Comparison of ENCODE assay signal across 29 mouse cellular contexts in the genomic region with DNA sequence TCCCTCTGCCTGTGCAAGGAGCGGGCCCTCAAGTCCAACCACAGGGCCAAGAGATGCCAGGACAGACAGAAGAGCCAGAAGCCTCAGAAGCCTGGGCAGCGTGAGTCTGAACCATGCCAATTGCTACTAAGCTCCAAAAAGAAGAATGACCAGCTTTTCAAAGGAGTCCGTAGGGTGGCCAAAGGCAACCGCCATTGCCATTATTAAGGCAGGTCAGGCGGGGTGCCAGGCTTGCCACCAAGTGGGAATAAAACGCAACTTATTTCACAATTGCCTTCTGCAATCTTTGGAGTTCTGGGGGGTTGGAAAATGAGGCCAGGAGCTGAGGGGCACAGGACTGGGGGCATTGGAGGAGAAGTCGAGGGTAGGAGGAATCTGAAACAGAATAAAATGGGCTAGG. TPM values are rescaled to one million over a fixed set of nuclear protein-coding genes. Genes with fewer than 3 reads are reported as not detected.
DNase-seq lines count a peak whose midpoint lies in the region.
"Had no signal": no experiment of that assay in that cellular context is flagged by ENCODE, and none has a peak within 500 bp of the region (broad histone marks: within the 10 kb centered on the region; RNA-seq: fewer than 3 reads in every experiment).

No protein-coding gene starts in this region.

- intact Hi-C loops in left cerebral cortex, postnatal 4 days (cut with DNase I): no loop called here

- DNase-seq in adrenal gland, postnatal 10 days: peak; percentile 65
- no peak for DNase-seq in adrenal gland, adult 8-10 months
- peak; percentile 47 to 64 for DNase-seq in cerebellum, postnatal 10 days
- no peak for DNase-seq in cerebellum, adult 9-10 months
- DNase-seq in left cerebral cortex, postnatal 4 days: peak; percentile 41
- DNase-seq in left cerebral cortex, adult 8-10 months (ENCODE audit: low spot score in 2 of 2): no peak
- peak; percentile 40 for DNase-seq in NIH3T3 (ENCODE audit: low read depth)
- no peak for DNase-seq in thymus, postnatal 0 days (ENCODE audit: low spot score)
- DNase-seq: cerebellum, adult 18-20 months; cerebellum, postnatal 36 days; gastrocnemius, adult 2 months; gastrocnemius, postnatal 25 days had no signal

RNA-seq across cellular contexts. Expression of gene Hils1, which starts 0.8 kb away (rescaled TPM):
- total RNA-seq in adrenal gland, postnatal 10 days (2021): not detected
- not detected for total RNA-seq in adrenal gland, adult 8-10 months (2022)
- total RNA-seq in left cerebral cortex, postnatal 4 days (2021): under 1 TPM in 1 of 2 experiments, not detected in 1; 0.46 TPM
- not detected for total RNA-seq in left cerebral cortex, adult 8-10 months (2022)
- polyA plus RNA-seq in thymus, postnatal 0 days (2015; fragmentation: Nextera tagmentation; extraction: Ambion mirVana): not detected in 2 replicates
- total RNA-seq: adrenal gland, postnatal 36 days; gastrocnemius, adult 2 months; gastrocnemius, postnatal 25 days; granulocyte monocyte progenitor cell, adult 5-6 weeks; heart, adult 8-10 months; heart, postnatal 25 days; MEL had no signal
- polyA plus RNA-seq: activated CD4-positive, CD25-positive, alpha-beta regulatory T cell, adult 4 months; brain, embryonic 14.5 days; C2C12; erythroblast, embryonic 14.5 days; forebrain, embryonic 10.5 days; forebrain, embryonic 14.5 days; heart, embryonic 12.5 days; hindbrain, embryonic 10.5 days; hindbrain, embryonic 14.5 days; inflammation-experienced regulatory T-cells, adult 6 months; intestine, postnatal 0 days; Patski had no signal

RNA-seq across cellular contexts. Expression of gene Sgca, which starts 7.9 kb away (rescaled TPM):
- total RNA-seq in adrenal gland, postnatal 10 days (2021): 10 to 100 TPM in 1 of 2 experiments, 1 to 10 TPM in 1; 4.5 to 16.8 TPM
- not detected for total RNA-seq in adrenal gland, adult 8-10 months (2022)
- not detected for total RNA-seq in left cerebral cortex, postnatal 4 days (2021)
- total RNA-seq in left cerebral cortex, adult 8-10 months (2022): under 1 TPM in 3 of 4 experiments, not detected in 1; 0.23 to 0.48 (median 0.25) TPM
- 0.22 and 0.30 TPM in 2 replicates for polyA plus RNA-seq in thymus, postnatal 0 days (2015; fragmentation: Nextera tagmentation; extraction: Ambion mirVana)
- total RNA-seq: adrenal gland, postnatal 36 days; granulocyte monocyte progenitor cell, adult 5-6 weeks; MEL had no signal
- polyA plus RNA-seq: erythroblast, embryonic 14.5 days; forebrain, embryonic 10.5 days; forebrain, embryonic 14.5 days; inflammation-experienced regulatory T-cells, adult 6 months had no signal

RNA-seq across cellular contexts. Expression of gene Ppp1r9b, which starts 22.6 kb away (rescaled TPM):
- 10 to 100 TPM; 83.3 to 96.2 TPM for total RNA-seq in adrenal gland, postnatal 10 days (2021)
- total RNA-seq in adrenal gland, adult 8-10 months (2022): 100 to 1,000 TPM; 116 to 149 (median 131) TPM
- total RNA-seq in left cerebral cortex, postnatal 4 days (2021): 100 to 1,000 TPM; 273 to 276 TPM
- 100 to 1,000 TPM; 708 to 774 (median 713) TPM for total RNA-seq in left cerebral cortex, adult 8-10 months (2022)
- polyA plus RNA-seq in thymus, postnatal 0 days (2015; fragmentation: Nextera tagmentation; extraction: Ambion mirVana): 21.5 and 27.9 TPM in 2 replicates

RNA-seq across cellular contexts. Expression of gene Col1a1, which starts 32.2 kb away (rescaled TPM):
- 1,000 to 10,000 TPM in 1 of 2 experiments, 100 to 1,000 TPM in 1; 763 to 1,573 TPM for total RNA-seq in adrenal gland, postnatal 10 days (2021)
- total RNA-seq in adrenal gland, adult 8-10 months (2022): 10 to 100 TPM; 25.9 to 57.5 (median 32.5) TPM
- total RNA-seq in left cerebral cortex, postnatal 4 days (2021): 10 to 100 TPM; 62.8 to 70.4 TPM
- total RNA-seq in left cerebral cortex, adult 8-10 months (2022): 10 to 100 TPM in 1 of 4 experiments, 1 to 10 TPM in 3; 7.0 to 10.2 (median 8.0) TPM
- 64.3 and 68.9 TPM in 2 replicates for polyA plus RNA-seq in thymus, postnatal 0 days (2015; fragmentation: Nextera tagmentation; extraction: Ambion mirVana)
- total RNA-seq: granulocyte monocyte progenitor cell, adult 5-6 weeks had no signal

RNA-seq across cellular contexts. Expression of gene Samd14, which starts 41.5 kb away (rescaled TPM):
- total RNA-seq in adrenal gland, postnatal 10 days (2021): 10 to 100 TPM in 1 of 2 experiments, 1 to 10 TPM in 1; 7.3 to 11.0 TPM
- 1 to 10 TPM; 3.9 to 9.1 (median 5.6) TPM for total RNA-seq in adrenal gland, adult 8-10 months (2022)
- total RNA-seq in left cerebral cortex, postnatal 4 days (2021): 100 to 1,000 TPM; 173 to 176 TPM
- 10 to 100 TPM; 24.4 to 28.9 (median 28.7) TPM for total RNA-seq in left cerebral cortex, adult 8-10 months (2022)
- 6.7 and 7.0 TPM in 2 replicates for polyA plus RNA-seq in thymus, postnatal 0 days (2015; fragmentation: Nextera tagmentation; extraction: Ambion mirVana)

Comparison
In these comparisons a context has a peak if more than half of its experiments do, and no peak if none do; other contexts are left out.
1. DNase-seq: peak in adrenal gland, postnatal 10 days (single experiment), cerebellum, postnatal 10 days (2 of 2), left cerebral cortex, postnatal 4 days (single experiment) and NIH3T3 (single experiment); none in adrenal gland, adult 8-10 months (single experiment), cerebellum, adult 9-10 months (single experiment), left cerebral cortex, adult 8-10 months (0 of 2) and thymus, postnatal 0 days (single experiment).